Mouse (Mus musculus) kidney, adult 2 months (tissue): ENCODE data around the gene Ldb1.

Experiments
- CTCF ChIP-seq: fragments of 200-500 bp; conservative IDR thresholded peaks from 2 replicates; pipeline ENCODE4 v1.5.1; 2011; ENCODE audit warnings: low read depth, mild to moderate bottlenecking, control low read depth, low read length, moderate library complexity, mixed read lengths; ENCODE audit not compliant: insufficient read depth, insufficient read length
- POLR2A ChIP-seq: fragments of 200-500 bp; IDR thresholded peaks from one replicate; pipeline ENCODE4 v1.6.1; 2011; ENCODE audit warnings: low read depth, low read length, control low read depth

DNA sequence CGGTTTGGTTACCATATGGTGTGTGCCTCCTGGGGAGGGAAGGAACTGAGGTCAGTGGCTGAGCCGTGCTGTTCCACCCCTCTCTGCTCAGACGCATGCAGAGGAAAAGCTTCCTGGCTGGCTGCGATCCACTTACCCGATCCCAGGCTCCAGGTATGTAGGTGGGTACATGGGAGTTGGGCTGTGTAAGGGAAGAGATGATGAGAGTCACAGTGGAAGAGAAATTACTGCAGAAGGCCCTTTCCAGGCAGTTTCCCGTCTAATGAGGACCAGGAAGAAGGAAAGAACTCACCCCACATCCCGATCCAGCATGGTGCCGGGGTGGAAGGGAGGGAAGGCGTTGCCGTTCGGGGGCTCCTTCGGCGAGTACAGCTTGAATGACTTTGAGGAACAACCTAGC lies 9.0 kb downstream of the Ldb1 start:
- TF ChIP-seq CTCF (no peak), POLR2A (no peak)
